Mouse (Mus musculus) stomach, postnatal 0 days (tissue): ENCODE results near the gene Pltp. TPM values are rescaled to one million over a fixed set of nuclear protein-coding genes. Genes with fewer than 3 reads are reported as not detected.
A peak's percentile ranks its signal among the peaks of the same experiment; 100 is the strongest.
"Not testable (repeated sequence)": the region's sequence is repeated elsewhere in the genome, so short reads cannot be mapped to it uniquely, and the experiment has no call there.

ENCODE experiments used
- ATAC-seq: fragments of 200-750 bp; cut with Nextera tagmentation; 2 replicates; pipeline ENCODE4 v1.8.0; 2017; ENCODE audit not compliant: low FRiP score, low TSS enrichment
- DNase-seq: peaks from one replicate; pipeline ENCODE4 v3.0.0-alpha.2; 2016; ENCODE audit warnings: low spot score
- H3K27ac ChIP-seq: fragments of 300-500 bp; sonication (generic); replicated peaks from 2 replicates; pipeline ENCODE4 v1.5.1; 2014; ENCODE audit warnings: mild to moderate bottlenecking, control low read depth
- H3K27me3 ChIP-seq: fragments of 300-500 bp; sonication (generic); 2 replicates; pipeline ENCODE4 v1.6.1; 2014; ENCODE audit warnings: low read length; ENCODE audit not compliant: control insufficient read depth, insufficient read depth
- H3K36me3 ChIP-seq: fragments of 300-500 bp; sonication (generic); 2 replicates; pipeline ENCODE4 v1.6.1; 2014; ENCODE audit warnings: low read length, mixed read lengths; ENCODE audit not compliant: control insufficient read depth, insufficient read depth
- H3K4me1 ChIP-seq: fragments of 300-500 bp; sonication (generic); replicated peaks from 2 replicates; pipeline ENCODE4 v1.6.1; 2014; ENCODE audit warnings: antibody characterized with exemption; ENCODE audit not compliant: control insufficient read depth, insufficient read depth
- H3K4me2 ChIP-seq: fragments of 300-500 bp; sonication (generic); replicated peaks from 2 replicates; pipeline ENCODE4 v1.6.1; 2014; ENCODE audit warnings: low read depth, mild to moderate bottlenecking, control low read depth, moderate library complexity
- H3K4me3 ChIP-seq: fragments of 300-500 bp; sonication (generic); 2 replicates; pipeline ENCODE4 v1.5.1; 2014; ENCODE audit warnings: low read depth, low read length, control low read depth
- H3K9ac ChIP-seq: fragments of 300-500 bp; sonication (generic); 2 replicates; pipeline ENCODE4 v1.6.1; 2014; ENCODE audit warnings: mild to moderate bottlenecking, low read length, control low read depth, mixed read lengths
- H3K9me3 ChIP-seq: fragments of 300-500 bp; sonication (generic); 2 replicates; pipeline ENCODE4 v1.6.1; 2016; ENCODE audit warnings: low read length; ENCODE audit not compliant: control insufficient read depth
- CTCF ChIP-seq: IDR thresholded peaks from 2 replicates; pipeline ENCODE4 v1.5.1; 2016; ENCODE audit warnings: antibody characterized with exemption, low read depth, mild to moderate bottlenecking, moderate library complexity
- EP300 ChIP-seq: optimal IDR thresholded peaks from 2 replicates; pipeline ENCODE3; 2016; ENCODE audit warnings: antibody characterized with exemption
- WGBS: fragments of 180-500 bp; shearing (Covaris S2); extraction: QIAGEN DNeasy Blood & Tissue Kit; methylation state at CpG from one replicate; pipeline ENCODE4 v1.1.7; 2014; 5-methylcytosine and 5-hydroxymethylcytosine counted together
- polyA plus RNA-seq: library from polyadenylated mRNA; unstranded; fragments of >200 nt; fragmentation: Nextera tagmentation; extraction: Ambion mirVana; gene quantifications from 2 replicates; pipeline ENCODE4 v1.2.1, GENCODE M21; 2015

Gene Pltp
- polyA plus RNA-seq, 1 experiment from 2014 or later: 42.7 TPM

DNA sequence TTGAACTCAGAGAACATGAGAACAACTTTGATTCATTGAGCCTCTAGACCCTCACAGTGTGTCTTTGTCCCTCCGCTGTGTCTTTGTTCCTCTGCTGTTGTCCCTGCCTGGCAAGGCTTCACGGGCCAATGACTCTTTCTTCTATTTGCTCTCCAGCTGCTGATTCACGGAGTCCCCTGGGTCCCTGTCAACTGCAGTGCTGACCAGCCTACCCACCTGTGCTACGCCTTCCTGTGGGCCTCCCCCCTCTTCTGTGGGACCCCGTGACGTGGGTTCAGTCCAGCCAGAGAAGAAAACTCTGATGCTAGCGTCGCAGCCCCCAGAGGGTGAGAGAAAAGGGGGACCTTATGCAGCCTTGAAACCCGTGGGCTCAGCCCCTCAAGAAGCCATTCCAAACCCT lies 25.1 kb upstream of the Pltp start:
- Histone ChIP-seq H3K4me1 (0 out of 2 replicates have a peak, but pooled peaks cover 3% of the 10 kb centered on the region), H3K27me3 (no peaks in the 10 kb centered on the region), H3K9me3 (no peaks in the 10 kb centered on the region), H3K36me3 (peaks cover 31% of the 10 kb centered on the region), H3K27ac (no peak overlapping the region), H3K4me3 (no peak overlapping the region), H3K9ac (no peak overlapping the region), H3K4me2 (no peak overlapping the region)
- DNase-seq (no peak), ATAC-seq (no peak)
- TF ChIP-seq EP300 (no peak), CTCF (no peak)
- 68% methylated on average over 9 of the region's 9 CpGs for WGBS

GRCm38 (mm10) chr2:164879568-164880277 lies 22.2 kb upstream of the Pltp start:
- H3K9me3 ChIP-seq: no peaks in the 10 kb centered on the region
- WGBS: 0% methylated on average over 64 of the region's 72 CpGs
- peak overlapping the region; percentile 97 for H3K4me2 ChIP-seq
- DNase-seq: peak; percentile 98
- 0 out of 2 replicates have a peak, but pooled peaks cover 3% of the 10 kb centered on the region for H3K4me1 ChIP-seq
- H3K4me3 ChIP-seq: peak overlapping the region; percentile 98
- peak overlapping the region; percentile 100 for H3K9ac ChIP-seq
- H3K36me3 ChIP-seq: peaks cover 9% of the 10 kb centered on the region
- no peak for TF ChIP-seq CTCF
- peak; percentile 11 for TF ChIP-seq EP300
- no peaks in the 10 kb centered on the region for H3K27me3 ChIP-seq
- ATAC-seq: peak; percentile 88
- peak overlapping the region; percentile 100 for H3K27ac ChIP-seq

DNA sequence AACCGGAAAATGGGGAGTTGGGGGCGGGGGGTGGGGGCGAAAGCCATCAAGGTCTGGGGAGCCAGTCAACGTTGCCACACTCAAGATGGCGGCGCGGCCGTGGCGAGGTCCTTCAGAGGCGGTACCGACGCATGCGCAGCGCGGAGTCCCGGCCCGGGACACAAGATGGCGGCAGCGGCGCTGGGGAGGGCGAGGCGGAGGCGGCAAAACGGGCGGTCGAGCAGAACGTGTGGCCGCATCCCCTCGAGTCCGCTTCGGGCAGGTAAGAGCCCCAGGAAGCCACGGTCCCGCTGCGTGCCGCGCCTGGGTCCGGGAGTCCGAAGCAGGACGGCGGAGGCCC lies 21.7 kb upstream of the Pltp start, which contains the start of gene Pcif1:
Pcif1 (plus strand) TSS at position 77 of the 340 bp plus-strand sequence.
- H3K9ac ChIP-seq: peak within 1 kb of the TSS; percentile 100
- ATAC-seq: peak; percentile 84
- DNase-seq: peak; percentile 92
- peak within 1 kb of the TSS; percentile 100 for H3K27ac ChIP-seq
- peaks cover 6% of the 10 kb centered on the region for H3K36me3 ChIP-seq
- H3K9me3 ChIP-seq: no peaks in the 10 kb centered on the region
- H3K4me3 ChIP-seq: peak within 1 kb of the TSS; percentile 98
- H3K4me2 ChIP-seq: peak within 1 kb of the TSS; percentile 97
- 0% methylated on average over 34 of the region's 40 CpGs for WGBS
- H3K27me3 ChIP-seq: no peaks in the 10 kb centered on the region
- H3K4me1 ChIP-seq: peaks cover 3% of the 10 kb centered on the region; the same call in 1 of the 2 replicates
- TF ChIP-seq EP300: peak; percentile 24
- TF ChIP-seq CTCF: no peak

DNA sequence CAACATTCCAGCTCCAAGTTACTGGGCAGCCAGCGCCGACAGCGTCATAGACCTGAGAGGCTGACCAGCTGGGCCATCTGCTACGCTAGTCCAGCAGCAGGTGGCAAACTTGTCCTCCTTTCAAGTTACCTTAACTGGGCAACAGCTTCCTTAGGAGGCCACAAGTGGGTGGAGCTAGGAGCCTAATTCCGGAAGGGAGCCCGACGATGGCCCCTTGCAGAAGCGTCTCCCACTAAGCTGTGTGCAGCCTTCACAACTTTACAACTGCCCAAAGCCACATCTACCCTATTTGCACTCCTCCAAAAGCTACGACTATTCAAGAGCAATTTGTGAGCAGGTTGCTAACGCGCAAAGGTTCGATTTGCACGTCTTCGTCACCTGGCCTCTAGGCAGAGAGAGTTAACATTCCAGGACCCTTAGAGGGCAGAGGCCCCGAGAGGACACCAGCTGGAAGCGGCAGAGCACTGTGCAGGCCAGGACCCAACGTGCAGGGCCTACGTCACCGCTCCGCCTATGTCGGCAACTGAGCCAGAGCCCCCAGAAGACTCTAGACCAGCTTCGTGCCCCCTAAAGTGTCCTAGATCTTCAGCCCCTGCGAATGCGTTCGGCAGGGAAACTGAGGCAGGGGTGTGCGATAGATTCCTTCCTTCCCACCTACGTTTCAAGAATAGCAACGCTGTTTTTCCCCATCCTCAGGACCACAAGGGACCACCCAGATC lies 21.2 kb upstream of the Pltp start:
- peaks cover under 1% of the 10 kb centered on the region; the same call in 1 of the 2 replicates for H3K36me3 ChIP-seq
- peak overlapping the region; percentile 100 for H3K27ac ChIP-seq
- H3K27me3 ChIP-seq: no peaks in the 10 kb centered on the region
- peak overlapping the region; percentile 98 for H3K4me3 ChIP-seq
- WGBS: under 1% methylated on average over 28 of the region's 28 CpGs
- TF ChIP-seq EP300: no peak
- peak; percentile 52 for TF ChIP-seq CTCF
- H3K9me3 ChIP-seq: no peaks in the 10 kb centered on the region
- H3K4me2 ChIP-seq: peak overlapping the region; percentile 97
- peaks cover 3% of the 10 kb centered on the region; the same call in 1 of the 2 replicates for H3K4me1 ChIP-seq
- peak; percentile 63 for ATAC-seq
- H3K9ac ChIP-seq: peak overlapping the region; percentile 100
- DNase-seq: peak; percentile 78

GRCm38 (mm10) chr2:164877376-164878215 lies 20.1 kb upstream of the Pltp start:
- not testable (repeated sequence) for ATAC-seq, H3K9me3 ChIP-seq, H3K4me1 ChIP-seq, DNase-seq, H3K4me3 ChIP-seq, H3K9ac ChIP-seq, H3K27ac ChIP-seq, H3K36me3 ChIP-seq, H3K27me3 ChIP-seq
- WGBS: 71% methylated on average over 11 of the region's 11 CpGs
- peak overlapping the region; percentile 97 for H3K4me2 ChIP-seq
